Mouse (Mus musculus): ENCODE measurements at regions not wholly inside any gene's neighbourhood (a gene's known extent, or its start where the extent isn't known, plus 50 kb on each side); places are given as distances from the start of the nearest gene placed in this dataset.

- Histone ChIP-seq H3K36me3 (ENCODE audit: insufficient read depth, low read length) (no peaks in the 10 kb centered on the region), H3K27ac (ENCODE audit: low read depth, low read length) (no peak overlapping the region), H3K9ac (replicated peaks; ENCODE audit: low read length, poor library complexity, severe bottlenecking) (no peak overlapping the region), H3K4me2 (ENCODE audit: low read depth, low read length, poor library complexity, severe bottlenecking) (no peak overlapping the region), H3K27me3 (ENCODE audit: insufficient read depth, low read length) (no peaks in the 10 kb centered on the region), H3K4me1 (ENCODE audit: insufficient read depth, low read length) (no peaks in the 10 kb centered on the region), H3K9me3 (ENCODE audit: low read length) (no peaks in the 10 kb centered on the region), H3K4me3 (ENCODE audit: low read depth, low read length) (no peak overlapping the region)
- DNase-seq (ENCODE audit: low spot score) (peak; percentile 10), ATAC-seq (ENCODE audit: low FRiP score) (no peak)
- TF ChIP-seq CTCF (IDR thresholded peaks at IDR 0.05), result no peak
- 80% methylated on average over 9 of the region's 9 CpGs for WGBS
Measured at GRCm38 (mm10) chr17:76959786-76960185, 1240.3 kb upstream of the Crim1 start.

Measured in midbrain, postnatal 0 days (tissue).